Mouse (Mus musculus): ENCODE measurements around the gene Tars.

Gene Tars

GRCm38 (mm10) chr15:11399356-11400067 lies at the start of gene Tars:
Tars (minus strand) TSS chr15:11399665.
- DNase-seq: peak; percentile 99

- no peak for DNase-seq
Observed at GRCm38 (mm10) chr15:11437361-11437760, 37.9 kb upstream of the Tars start.

- DNase-seq: no peak
Observed at GRCm38 (mm10) chr15:11436709-11437280, 37.3 kb upstream of the Tars start.

GRCm38 (mm10) chr15:11426899-11427298 lies 27.4 kb upstream of the Tars start:
- DNase-seq: no peak

- no peak for DNase-seq
Observed at GRCm38 (mm10) chr15:11413484-11413883, 14.0 kb upstream of the Tars start.

- DNase-seq: no peak
Observed at GRCm38 (mm10) chr15:11412542-11412941, 13.1 kb upstream of the Tars start.

- no peak for DNase-seq
Observed at GRCm38 (mm10) chr15:11411846-11412245, 12.4 kb upstream of the Tars start.

GRCm38 (mm10) chr15:11408155-11408826 lies 8.8 kb upstream of the Tars start:
- peak in 1 of 2 experiments; percentile 50 for DNase-seq

- DNase-seq: peak; percentile 60 to 84
Observed at GRCm38 (mm10) chr15:11407381-11407780, 7.9 kb upstream of the Tars start.

GRCm38 (mm10) chr15:11406769-11407168 lies 7.3 kb upstream of the Tars start:
- peak in 1 of 2 experiments; percentile 25 for DNase-seq

- DNase-seq: peak in 1 of 2 experiments; percentile 6
Observed at GRCm38 (mm10) chr15:11398676-11399350, 652 bp downstream of the Tars start.

- no peak for DNase-seq
Observed at GRCm38 (mm10) chr15:11396421-11396820, 3.0 kb downstream of the Tars start.

GRCm38 (mm10) chr15:11392903-11393302 lies 6.6 kb downstream of the Tars start:
- no peak for DNase-seq

- DNase-seq: no peak
Observed at GRCm38 (mm10) chr15:11383796-11384195, 15.7 kb downstream of the Tars start.

GRCm38 (mm10) chr15:11382585-11382984 lies 16.9 kb downstream of the Tars start:
- DNase-seq: no peak

- DNase-seq: no peak
Observed at GRCm38 (mm10) chr15:11380616-11381015, 18.8 kb downstream of the Tars start.

GRCm38 (mm10) chr15:11380087-11380530 lies 19.4 kb downstream of the Tars start:
- DNase-seq: peak in 1 of 2 experiments; percentile 21

- peak; percentile 25 to 52 for DNase-seq
Observed at GRCm38 (mm10) chr15:11379431-11380086, 19.9 kb downstream of the Tars start.

GRCm38 (mm10) chr15:11370477-11371085 lies 28.9 kb downstream of the Tars start:
- DNase-seq: no peak

- no peak for DNase-seq
Observed at GRCm38 (mm10) chr15:11369572-11369971, 29.9 kb downstream of the Tars start.

GRCm38 (mm10) chr15:11364795-11365194 lies 34.7 kb downstream of the Tars start:
- peak in 1 of 2 experiments; percentile 16 for DNase-seq

GRCm38 (mm10) chr15:11364112-11364511 lies 35.4 kb downstream of the Tars start:
- no peak for DNase-seq
